Mouse (Mus musculus): ENCODE measurements at regions not wholly inside any gene's neighbourhood (a gene's known extent, or its start where the extent isn't known, plus 50 kb on each side); places are given as distances from the start of the nearest gene placed in this dataset.

- H3K36me3 ChIP-seq (replicated peaks), result no peaks in the 10 kb centered on the region
- H3K27me3 ChIP-seq (ENCODE audit: poor library complexity, severe bottlenecking), result no peaks in the 10 kb centered on the region
- H3K4me1 ChIP-seq, result peaks cover 6% of the 10 kb centered on the region
- DNase-seq (ENCODE audit: extremely low spot score, low spot score), result no peak
- H3K9me3 ChIP-seq, result no peaks in the 10 kb centered on the region
- H3K4me3 ChIP-seq, result no peak overlapping the region
- 80% methylated on average over 4 of the region's 4 CpGs for WGBS
- no peak overlapping the region for H3K27ac ChIP-seq
Observed at GRCm38 (mm10) chr6:22418279-22418678, 62.2 kb upstream of the Fam3c start.

DNA sequence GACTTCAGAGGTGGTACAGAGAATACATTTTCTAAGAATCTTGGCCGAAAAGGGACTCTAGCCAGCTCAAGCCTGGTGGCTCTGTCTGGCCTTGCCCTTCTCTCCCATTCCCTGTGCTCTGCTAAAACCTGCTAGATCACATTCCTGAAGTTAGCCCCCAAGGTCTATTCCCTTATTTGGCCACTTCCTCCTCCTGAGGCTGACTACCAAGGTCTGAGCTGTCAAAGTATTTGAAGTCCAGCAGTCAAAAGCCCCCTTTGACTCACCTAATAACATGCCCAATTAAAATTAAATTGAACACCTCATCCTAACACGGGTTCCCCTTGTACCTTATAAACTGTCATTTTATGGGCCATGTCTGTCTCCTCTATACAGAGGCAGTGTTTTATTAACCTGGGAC lies 61.1 kb upstream of the Fam3c start:
- H3K4me1 ChIP-seq, result peaks cover 17% of the 10 kb centered on the region
- WGBS, result 60% methylated on average over 2 of the region's 2 CpGs
- no peaks in the 10 kb centered on the region for H3K9me3 ChIP-seq
- H3K36me3 ChIP-seq (replicated peaks), result no peaks in the 10 kb centered on the region
- DNase-seq (ENCODE audit: extremely low spot score, low spot score), result no peak
- H3K27me3 ChIP-seq (ENCODE audit: poor library complexity, severe bottlenecking), result no peaks in the 10 kb centered on the region
- no peak overlapping the region for H3K4me3 ChIP-seq
- H3K27ac ChIP-seq, result no peak overlapping the region

GRCm38 (mm10) chr6:22411796-22412195 lies 55.8 kb upstream of the Fam3c start:
- no peak for DNase-seq (ENCODE audit: extremely low spot score, low spot score)
- 88% methylated on average over 2 of the region's 2 CpGs for WGBS
- H3K4me3 ChIP-seq, result no peak overlapping the region
- H3K4me1 ChIP-seq, result peaks cover 15% of the 10 kb centered on the region
- H3K36me3 ChIP-seq (replicated peaks), result no peaks in the 10 kb centered on the region
- no peaks in the 10 kb centered on the region for H3K27me3 ChIP-seq (ENCODE audit: poor library complexity, severe bottlenecking)
- no peaks in the 10 kb centered on the region for H3K9me3 ChIP-seq
- H3K27ac ChIP-seq, result no peak overlapping the region

- Histone ChIP-seq H3K27me3 (ENCODE audit: poor library complexity, severe bottlenecking) (no peaks in the 10 kb centered on the region), H3K4me3 (no peak overlapping the region), H3K27ac (no peak overlapping the region), H3K9me3 (no peaks in the 10 kb centered on the region), H3K36me3 (replicated peaks) (no peaks in the 10 kb centered on the region), H3K4me1 (peaks cover 15% of the 10 kb centered on the region)
- WGBS, result 83% methylated on average over 7 of the region's 7 CpGs
- no peak for DNase-seq (ENCODE audit: extremely low spot score, low spot score)
Observed at GRCm38 (mm10) chr6:22408808-22409589, 53.0 kb upstream of the Fam3c start.
